Mouse (Mus musculus) hindbrain, embryonic 11.5 days (tissue): Measurements from ENCODE around the gene Tmcc1. TPM values are rescaled to one million over a fixed set of nuclear protein-coding genes. Genes with fewer than 3 reads are reported as not detected.

ENCODE experiments used
- ATAC-seq: fragments of 200-750 bp; cut with Nextera tagmentation; 2 replicates; pipeline ENCODE4 v1.8.0; 2017; ENCODE audit warnings: mild to moderate bottlenecking, moderate TSS enrichment, moderate library complexity; ENCODE audit not compliant: low FRiP score
- DNase-seq: peaks from one replicate; pipeline ENCODE4 v3.0.0-alpha.2; 2015; ENCODE audit warnings: low spot score
- H3K27ac ChIP-seq: fragments of 300-500 bp; sonication (generic); 2 replicates; pipeline ENCODE4 v1.5.1; 2014; ENCODE audit warnings: mild to moderate bottlenecking, low read depth, low read length
- H3K27me3 ChIP-seq: fragments of 300-500 bp; sonication (generic); 2 replicates; pipeline ENCODE4 v1.6.1; 2014; ENCODE audit warnings: mild to moderate bottlenecking, low read length, moderate library complexity, mixed read lengths; ENCODE audit not compliant: control insufficient read depth, insufficient read depth
- H3K36me3 ChIP-seq: fragments of 300-500 bp; sonication (generic); 2 replicates; pipeline ENCODE4 v1.6.1; 2014; ENCODE audit warnings: mild to moderate bottlenecking, low read length, moderate library complexity, mixed read lengths; ENCODE audit not compliant: control insufficient read depth, insufficient read depth
- H3K4me1 ChIP-seq: fragments of 300-500 bp; sonication (generic); replicated peaks from 2 replicates; pipeline ENCODE4 v1.6.1; 2014; ENCODE audit warnings: low read length, mixed read lengths; ENCODE audit not compliant: control insufficient read depth, insufficient read depth
- H3K4me2 ChIP-seq: fragments of 300-500 bp; sonication (generic); replicated peaks from 2 replicates; pipeline ENCODE4 v1.6.1; 2014; ENCODE audit warnings: mild to moderate bottlenecking, low read depth, low read length
- H3K4me3 ChIP-seq: fragments of 300-500 bp; sonication (generic); 2 replicates; pipeline ENCODE4 v1.5.1; 2014; ENCODE audit warnings: low read depth, low read length
- H3K9ac ChIP-seq: fragments of 300-500 bp; sonication (generic); 2 replicates; pipeline ENCODE4 v1.6.1; 2014; ENCODE audit warnings: low read depth, low read length
- H3K9me3 ChIP-seq: fragments of 300-500 bp; sonication (generic); 2 replicates; pipeline ENCODE4 v1.6.1; 2016; ENCODE audit warnings: low read length; ENCODE audit not compliant: control insufficient read depth
- WGBS: fragments of 180-500 bp; shearing (Covaris S2); extraction: QIAGEN DNeasy Blood & Tissue Kit; methylation state at CpG from one replicate; pipeline ENCODE4 v1.1.7; 2014; 5-methylcytosine and 5-hydroxymethylcytosine counted together
- polyA plus RNA-seq: library from polyadenylated mRNA; unstranded; fragments of >200 nt; fragmentation: Nextera tagmentation; extraction: Ambion mirVana; gene quantifications from 2 replicates; pipeline ENCODE4 v1.2.1, GENCODE M21; 2014

Tmcc1 gene
- polyA plus RNA-seq, 1 experiment from 2014 or later, result 23.4 TPM

- no peak for DNase-seq
- no peak for ATAC-seq
- Histone ChIP-seq H3K9me3 (no peaks in the 10 kb centered on the region), H3K4me2 (no peak overlapping the region), H3K27ac (no peak overlapping the region), H3K4me3 (no peak overlapping the region), H3K36me3 (no peaks in the 10 kb centered on the region), H3K4me1 (no peaks in the 10 kb centered on the region), H3K9ac (no peak overlapping the region), H3K27me3 (no peaks in the 10 kb centered on the region)
- WGBS, result 46% methylated on average over 9 of the region's 9 CpGs
Measured at GRCm38 (mm10) chr6:116006731-116007130, 186.6 kb downstream of the Tmcc1 start.

- Histone ChIP-seq H3K4me1 (no peaks in the 10 kb centered on the region), H3K9ac (no peak overlapping the region), H3K4me3 (no peak overlapping the region), H3K36me3 (no peaks in the 10 kb centered on the region), H3K9me3 (no peaks in the 10 kb centered on the region), H3K27ac (no peak overlapping the region), H3K4me2 (no peak overlapping the region), H3K27me3 (no peaks in the 10 kb centered on the region)
- ATAC-seq (no peak), DNase-seq (no peak)
- WGBS, result 80% methylated on average over 4 of the region's 4 CpGs
Measured at GRCm38 (mm10) chr6:116005959-116006288, 187.4 kb downstream of the Tmcc1 start.

GRCm38 (mm10) chr6:116005275-116005958, 187.9 kb downstream of the Tmcc1 start:
- Histone ChIP-seq H3K27ac (no peak overlapping the region), H3K9ac (no peak overlapping the region), H3K4me1 (no peaks in the 10 kb centered on the region), H3K9me3 (no peaks in the 10 kb centered on the region), H3K4me3 (no peak overlapping the region), H3K4me2 (no peak overlapping the region), H3K36me3 (no peaks in the 10 kb centered on the region), H3K27me3 (no peaks in the 10 kb centered on the region)
- 69% methylated on average over 17 of the region's 17 CpGs for WGBS
- DNase-seq (no peak), ATAC-seq (no peak)

DNA sequence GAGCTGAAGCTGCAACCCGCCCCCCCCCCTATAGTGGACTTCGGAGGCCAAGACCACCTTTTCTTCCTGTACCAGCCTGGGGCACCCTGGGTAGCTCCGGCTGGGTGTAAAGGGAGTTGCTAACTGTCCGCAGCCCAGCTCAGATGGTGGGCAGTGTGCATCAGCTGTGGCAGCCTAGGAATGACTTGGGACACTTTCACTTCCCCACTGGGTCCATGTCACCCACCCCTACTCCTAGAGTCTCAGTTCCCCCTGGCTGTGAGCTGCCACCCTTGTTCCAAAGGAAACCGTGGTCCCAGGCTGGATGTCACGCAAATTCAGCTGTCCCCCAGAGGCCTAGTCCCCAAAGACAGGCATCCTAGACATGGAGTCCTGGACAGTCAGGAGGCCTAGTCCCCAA, 188.6 kb downstream of the Tmcc1 start:
- 82% methylated on average over 6 of the region's 6 CpGs for WGBS

GRCm38 (mm10) chr6:116004069-116004468, 189.2 kb downstream of the Tmcc1 start:
- DNase-seq (no peak), ATAC-seq (no peak)
- H3K9me3 ChIP-seq, result no peaks in the 10 kb centered on the region

More for the DNA sequence above, 188.6 kb downstream of the Tmcc1 start:
- H3K4me2 ChIP-seq, result no peak overlapping the region
- no peak overlapping the region for H3K9ac ChIP-seq
- no peak for ATAC-seq
- no peaks in the 10 kb centered on the region for H3K9me3 ChIP-seq
- no peak for DNase-seq
- H3K27me3 ChIP-seq, result no peaks in the 10 kb centered on the region
- H3K27ac ChIP-seq, result no peak overlapping the region
- H3K4me3 ChIP-seq, result no peak overlapping the region
- no peaks in the 10 kb centered on the region for H3K36me3 ChIP-seq
- no peaks in the 10 kb centered on the region for H3K4me1 ChIP-seq

GRCm38 (mm10) chr6:116003516-116003915, 189.8 kb downstream of the Tmcc1 start:
- Histone ChIP-seq H3K4me3 (no peak overlapping the region), H3K4me2 (no peak overlapping the region), H3K9ac (no peak overlapping the region), H3K36me3 (no peaks in the 10 kb centered on the region), H3K27me3 (no peaks in the 10 kb centered on the region), H3K9me3 (no peaks in the 10 kb centered on the region), H3K27ac (no peak overlapping the region), H3K4me1 (0 out of 2 replicates have a peak, but pooled peaks cover 2% of the 10 kb centered on the region)
- 58% methylated on average over 5 of the region's 5 CpGs for WGBS
- DNase-seq (no peak), ATAC-seq (no peak)

More at GRCm38 (mm10) chr6:116004069-116004468, 189.2 kb downstream of the Tmcc1 start:
- 63% methylated on average over 7 of the region's 7 CpGs for WGBS
- Histone ChIP-seq H3K27ac (no peak overlapping the region), H3K9ac (no peak overlapping the region), H3K4me3 (no peak overlapping the region), H3K4me2 (no peak overlapping the region), H3K36me3 (no peaks in the 10 kb centered on the region), H3K27me3 (no peaks in the 10 kb centered on the region), H3K4me1 (no peaks in the 10 kb centered on the region)

DNA sequence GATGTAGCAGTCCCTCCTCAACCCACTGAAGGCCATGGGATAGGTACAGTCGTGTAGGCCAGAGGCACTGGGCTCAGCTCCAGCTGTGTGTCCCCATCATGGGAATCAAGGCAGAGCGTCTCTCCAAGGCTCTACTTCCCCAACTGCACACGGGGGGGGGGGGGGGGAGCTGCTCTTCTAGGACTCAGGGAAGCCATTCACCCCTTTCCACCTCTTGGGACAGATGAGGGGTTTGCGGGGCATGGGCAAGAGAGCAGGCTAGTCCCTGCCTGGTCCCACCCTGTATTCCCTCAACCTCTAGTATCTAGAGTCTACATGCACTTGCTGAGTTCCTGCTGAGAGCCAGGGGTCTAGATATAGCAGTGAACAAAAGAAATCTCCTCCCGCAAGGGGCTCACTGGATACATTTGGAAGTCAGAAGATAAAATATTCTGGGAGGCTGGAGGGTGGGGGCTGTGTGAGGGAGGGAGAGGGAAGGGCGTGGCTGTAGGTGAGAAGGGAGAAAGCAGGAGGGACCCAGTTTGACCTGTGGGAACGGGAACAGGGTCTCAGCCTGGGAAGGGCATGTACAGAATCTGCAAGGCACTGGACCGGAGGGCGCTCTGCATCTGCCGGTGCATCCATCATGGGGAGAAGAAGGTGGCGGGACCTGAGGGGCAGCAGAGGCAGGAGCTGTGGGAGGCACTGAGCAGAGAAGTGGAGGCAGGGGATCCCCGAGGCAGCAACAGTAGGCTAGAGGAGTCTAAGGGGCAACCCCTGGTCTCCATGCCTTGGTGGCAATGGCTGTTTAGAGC, 190.8 kb downstream of the Tmcc1 start:
- Histone ChIP-seq H3K27ac (no peak overlapping the region), H3K9me3 (no peaks in the 10 kb centered on the region), H3K4me3 (no peak overlapping the region), H3K27me3 (no peaks in the 10 kb centered on the region), H3K9ac (no peak overlapping the region), H3K4me1 (0 out of 2 replicates have a peak, but pooled peaks cover 4% of the 10 kb centered on the region), H3K4me2 (no peak overlapping the region), H3K36me3 (no peaks in the 10 kb centered on the region)
- no peak for DNase-seq
- WGBS, result 77% methylated on average over 11 of the region's 12 CpGs
- ATAC-seq, result no peak

DNA sequence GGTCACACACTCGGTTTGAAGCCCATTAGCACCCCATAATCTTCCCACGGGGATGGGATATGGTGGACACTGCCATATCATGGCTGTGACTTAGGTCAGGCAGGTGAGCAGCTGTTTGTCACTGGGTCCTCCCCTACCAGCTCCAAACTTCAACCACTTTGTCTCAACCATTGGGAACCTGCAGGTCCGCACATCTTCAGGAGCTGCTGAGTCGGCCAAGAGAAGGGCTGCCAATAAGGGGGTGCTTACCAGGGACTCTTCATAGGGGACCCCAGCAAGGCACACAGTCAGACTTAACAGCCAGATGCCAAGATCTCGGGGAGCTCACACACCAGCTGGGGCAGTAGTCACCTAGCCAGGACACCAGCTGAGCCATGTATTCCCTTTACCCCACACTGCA, 192.4 kb downstream of the Tmcc1 start:
- Histone ChIP-seq H3K27me3 (peaks cover 2% of the 10 kb centered on the region; the same call in 1 of the 2 replicates), H3K9me3 (no peaks in the 10 kb centered on the region), H3K4me2 (no peak overlapping the region), H3K4me1 (0 out of 2 replicates have a peak, but pooled peaks cover 4% of the 10 kb centered on the region), H3K4me3 (no peak overlapping the region), H3K36me3 (no peaks in the 10 kb centered on the region), H3K27ac (no peak overlapping the region), H3K9ac (no peak overlapping the region)
- DNase-seq, result no peak
- 82% methylated on average over 5 of the region's 5 CpGs for WGBS
- ATAC-seq, result no peak

DNA sequence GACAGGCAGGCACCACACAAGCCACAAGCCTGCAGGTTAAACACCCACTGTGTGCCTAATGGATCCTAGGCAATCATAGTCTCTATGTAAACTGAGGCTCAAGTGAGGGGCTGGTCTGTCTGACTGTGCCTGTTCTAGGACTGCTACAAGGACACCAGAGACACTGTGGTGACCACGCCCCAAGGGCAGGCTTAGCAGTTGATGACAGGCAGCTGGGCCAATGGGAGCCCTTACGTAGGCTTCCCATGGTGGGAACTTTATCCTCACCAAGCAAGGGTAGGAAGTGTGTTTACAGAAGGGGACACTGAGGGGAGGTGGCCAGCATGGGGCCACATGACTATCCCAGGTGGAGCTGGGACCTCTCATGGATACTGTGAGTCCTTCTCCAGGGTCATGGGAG, 194.1 kb downstream of the Tmcc1 start:
- Histone ChIP-seq H3K4me1 (peaks cover 6% of the 10 kb centered on the region), H3K27me3 (peaks cover 7% of the 10 kb centered on the region), H3K4me3 (no peak overlapping the region), H3K36me3 (no peaks in the 10 kb centered on the region), H3K9me3 (no peaks in the 10 kb centered on the region), H3K4me2 (no peak overlapping the region), H3K9ac (no peak overlapping the region), H3K27ac (no peak overlapping the region)
- no peak for ATAC-seq
- 72% methylated on average over 2 of the region's 2 CpGs for WGBS
- no peak for DNase-seq
